Mouse (Mus musculus): ENCODE measurements around the gene Neurl4.

DNA sequence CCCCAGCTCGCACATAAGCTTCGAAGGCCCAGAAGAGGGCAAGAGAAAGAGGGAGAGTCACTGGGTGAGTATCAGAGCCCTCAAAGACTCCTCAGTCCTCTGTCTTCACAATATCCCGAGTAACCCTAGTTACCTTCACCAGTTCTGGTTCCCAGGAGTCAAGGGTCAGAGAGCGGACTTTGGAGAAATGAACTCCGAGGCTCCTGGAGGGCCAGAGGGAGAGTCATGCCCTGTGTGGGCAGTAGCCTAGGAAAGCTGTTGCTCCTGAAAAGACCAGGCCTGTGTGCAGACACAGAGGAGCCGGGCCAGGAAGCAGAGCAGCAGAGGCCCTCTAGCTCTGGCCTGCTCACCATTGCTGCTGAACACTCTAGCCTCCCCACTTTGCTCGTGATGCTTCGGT is 16.2 kb upstream of the Neurl4 start:
- TF ChIP-seq CTCF (IDR thresholded peaks at IDR 0.05; ENCODE audit: low read depth, low read length) (no peak), POLR2A (IDR thresholded peaks at IDR 0.05; ENCODE audit: borderline replicate concordance, low read depth, low read length) (no peak)
